Mouse (Mus musculus) heart, adult 2 months (tissue): ENCODE measurements around the gene Wwc1. TPM values are rescaled to one million over a fixed set of nuclear protein-coding genes. Genes with fewer than 3 reads are reported as not detected.

ENCODE experiments used
- DNase-seq, 2 experiments: peaks; one replicate each; pipeline ENCODE4 v3.0.0; 2021
- H3K27ac ChIP-seq: fragments of 200-600 bp; 2 replicates; pipeline ENCODE4 v1.8.1; 2022
- H3K27me3 ChIP-seq: fragments of 200-500 bp; 2 replicates; pipeline ENCODE4 v1.6.1; 2012; ENCODE audit warnings: mild to moderate bottlenecking, low read length, inconsistent platforms, mixed read lengths; ENCODE audit not compliant: control insufficient read depth, insufficient read depth
- H3K36me3 ChIP-seq: fragments of 200-500 bp; 2 replicates; pipeline ENCODE4 v1.6.1; 2012; ENCODE audit warnings: low read length, inconsistent platforms; ENCODE audit not compliant: control insufficient read depth, insufficient read depth
- H3K4me1 ChIP-seq: fragments of 200-500 bp; 2 replicates; pipeline ENCODE4 v1.6.1; 2011; ENCODE audit warnings: low read length; ENCODE audit not compliant: control insufficient read depth, insufficient read depth
- H3K4me3 ChIP-seq: fragments of 200-600 bp; 2 replicates; pipeline ENCODE4 v1.8.1; 2022
- H3K79me2 ChIP-seq: fragments of 200-500 bp; replicated peaks from 2 replicates; pipeline ENCODE4 v1.6.1; 2012; ENCODE audit warnings: mild to moderate bottlenecking, inconsistent platforms, low read length, moderate library complexity, mixed read lengths; ENCODE audit not compliant: control insufficient read depth, insufficient read depth
- H3K9ac ChIP-seq: fragments of 200-500 bp; 2 replicates; pipeline ENCODE4 v1.6.1; 2012; ENCODE audit warnings: low read depth, mild to moderate bottlenecking, control low read depth, inconsistent platforms, low read length, mixed read lengths
- CTCF ChIP-seq: fragments of 200-600 bp; IDR thresholded peaks from 2 replicates; pipeline ENCODE4 v1.8.1; 2022; ENCODE audit warnings: antibody characterized with exemption, mild to moderate bottlenecking, moderate library complexity
- EP300 ChIP-seq: fragments of 200-500 bp; IDR thresholded peaks from 2 replicates; pipeline ENCODE4 v1.6.1; 2011; ENCODE audit warnings: low read depth, low read length, control low read depth; ENCODE audit not compliant: insufficient read depth
- POLR2A ChIP-seq: fragments of 200-500 bp; IDR thresholded peaks from 2 replicates; pipeline ENCODE4 v1.6.1; 2011; ENCODE audit warnings: mild to moderate bottlenecking, low read depth, low read length, control low read depth; ENCODE audit not compliant: insufficient read depth
- WGBS: fragments of 180-500 bp; shearing (Covaris S2); methylation state at CpG from one replicate; pipeline ENCODE4 v1.1.7; 2018; 5-methylcytosine and 5-hydroxymethylcytosine counted together
- intact Hi-C: fragments of 180-260 bp; cut with DNase I; formaldehyde crosslinking; loops from one replicate; pipeline ENCODE4 v1.15.1; 2025
- polyA plus RNA-seq: library from polyadenylated mRNA; depleted of rRNA; stranded (reverse); fragments of >200 nt; gene quantifications from 2 replicates; pipeline ENCODE4 v1.2.3, GENCODE M21; 2012
- total RNA-seq, 2 experiments: library from RNA; stranded (reverse); gene quantifications; 2 replicates each; pipeline ENCODE4 v1.2.3; 2021

Wwc1 gene
- total and polyA plus RNA-seq, 3 experiments = 0.84 to 2.1 (median 1.1) TPM

DNA sequence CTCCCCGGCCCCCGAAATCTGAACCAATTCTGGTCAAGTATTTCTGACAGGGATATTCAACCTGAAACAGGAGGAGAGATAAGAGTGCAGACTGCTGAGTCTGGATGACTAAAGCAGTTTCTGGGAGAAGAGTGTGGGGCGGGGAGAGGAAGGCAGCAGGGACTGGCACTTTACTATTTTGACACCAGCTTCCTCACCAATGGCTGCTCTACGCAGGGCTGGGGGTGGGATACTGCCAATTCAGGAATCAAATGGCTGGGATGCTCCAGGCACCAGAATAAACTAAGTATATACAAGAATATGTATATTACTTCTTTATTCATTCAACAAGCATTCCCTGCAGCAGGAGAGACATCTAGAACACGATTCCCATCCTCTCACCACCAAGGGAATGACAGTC lies 116.7 kb downstream of the Wwc1 start:
- no peak for DNase-seq
- 71% methylated on average over 5 of the region's 5 CpGs for WGBS
- Histone ChIP-seq H3K27me3 (no peaks in the 10 kb centered on the region; the same call in 1 of the 2 replicates), H3K9ac (no peak overlapping the region), H3K27ac (no peak overlapping the region), H3K4me3 (no peak overlapping the region), H3K36me3 (no peaks in the 10 kb centered on the region), H3K79me2 (no peaks in the 10 kb centered on the region), H3K4me1 (no peaks in the 10 kb centered on the region)
- TF ChIP-seq EP300 = no peak
- TF ChIP-seq POLR2A = no peak
- no peak for TF ChIP-seq CTCF
- intact Hi-C loops = no loop called here

DNA sequence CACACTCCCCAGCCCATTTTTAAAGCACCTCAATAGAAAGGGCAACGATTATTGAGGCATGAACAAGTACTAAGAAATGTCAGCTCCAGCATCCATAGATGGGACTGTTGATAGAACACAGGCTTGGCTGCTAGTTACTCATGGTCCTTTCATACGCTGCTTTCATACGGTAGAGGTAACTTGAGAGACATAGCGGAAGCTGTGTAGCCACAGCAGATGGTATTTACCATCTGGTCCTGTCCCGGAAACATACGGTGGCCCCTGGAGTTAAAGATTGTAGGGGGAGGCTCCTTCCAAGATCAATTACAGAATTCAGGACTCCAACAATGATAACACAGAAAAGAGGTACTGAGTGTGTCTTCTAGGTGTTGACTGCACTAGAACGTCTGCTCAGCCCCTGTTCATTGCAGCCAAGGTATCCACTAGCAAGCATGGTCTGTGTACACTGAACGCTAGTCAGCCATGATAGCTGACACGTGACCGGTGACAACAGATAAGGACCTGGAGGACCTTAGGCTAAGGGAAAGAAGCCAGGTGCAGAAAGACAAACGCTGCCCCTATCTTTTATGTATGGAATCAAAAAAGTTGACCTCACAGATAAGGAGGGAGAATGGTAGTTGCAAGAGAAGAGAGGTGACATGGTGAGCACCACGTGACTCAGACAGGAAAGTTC lies 122.8 kb downstream of the Wwc1 start:
- intact Hi-C loops = no loop called here

DNA sequence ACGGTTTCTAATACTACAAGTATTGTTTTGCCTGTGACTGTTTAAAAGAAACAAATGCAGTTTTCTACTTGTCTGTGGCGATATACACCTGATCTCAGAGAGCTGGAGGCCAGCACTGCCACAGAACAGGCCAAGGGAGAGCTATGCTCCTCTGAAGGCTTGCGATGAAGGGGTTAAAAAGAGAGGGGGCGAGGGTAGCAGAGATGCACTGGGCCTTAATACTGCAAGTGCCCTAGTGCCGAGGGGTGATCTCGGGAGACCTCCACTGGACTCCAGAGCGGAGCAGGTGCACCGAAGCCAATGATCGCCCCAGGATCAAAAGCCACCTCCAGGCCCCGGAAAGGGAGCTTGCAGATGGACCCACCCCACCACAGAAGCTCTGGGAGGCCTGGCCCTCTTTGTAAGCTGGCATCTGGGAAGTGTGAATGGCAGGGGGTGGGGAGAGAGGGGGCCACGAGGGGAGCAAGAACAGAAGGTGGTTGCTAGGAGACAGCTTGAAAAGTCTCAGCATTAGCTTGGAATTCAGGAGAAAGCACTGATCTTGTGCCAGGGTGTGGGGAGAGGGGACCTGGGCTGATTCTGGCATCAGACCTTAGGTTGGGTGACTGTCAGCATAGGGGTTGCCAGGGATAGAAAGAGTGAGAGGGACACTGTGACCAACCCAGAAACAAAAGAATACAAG lies 123.8 kb downstream of the Wwc1 start:
- intact Hi-C loops = no loop called here
- Histone ChIP-seq H3K36me3 (no peaks in the 10 kb centered on the region), H3K79me2 (no peaks in the 10 kb centered on the region), H3K27ac (no peak overlapping the region), H3K27me3 (no peaks in the 10 kb centered on the region), H3K4me1 (no peaks in the 10 kb centered on the region), H3K9ac (no peak overlapping the region), H3K4me3 (no peak overlapping the region)
- TF ChIP-seq CTCF (no peak), POLR2A (no peak), EP300 (no peak)
- DNase-seq = no peak
- WGBS = 72% methylated on average over 11 of the region's 11 CpGs

More for the DNA sequence above, 122.8 kb downstream of the Wwc1 start:
- Histone ChIP-seq H3K79me2 (no peaks in the 10 kb centered on the region), H3K36me3 (no peaks in the 10 kb centered on the region), H3K27ac (no peak overlapping the region), H3K27me3 (no peaks in the 10 kb centered on the region), H3K9ac (no peak overlapping the region), H3K4me1 (no peaks in the 10 kb centered on the region), H3K4me3 (no peak overlapping the region)
- no peak for DNase-seq
- 65% methylated on average over 12 of the region's 12 CpGs for WGBS
- TF ChIP-seq CTCF (no peak), POLR2A (no peak), EP300 (no peak)

DNA sequence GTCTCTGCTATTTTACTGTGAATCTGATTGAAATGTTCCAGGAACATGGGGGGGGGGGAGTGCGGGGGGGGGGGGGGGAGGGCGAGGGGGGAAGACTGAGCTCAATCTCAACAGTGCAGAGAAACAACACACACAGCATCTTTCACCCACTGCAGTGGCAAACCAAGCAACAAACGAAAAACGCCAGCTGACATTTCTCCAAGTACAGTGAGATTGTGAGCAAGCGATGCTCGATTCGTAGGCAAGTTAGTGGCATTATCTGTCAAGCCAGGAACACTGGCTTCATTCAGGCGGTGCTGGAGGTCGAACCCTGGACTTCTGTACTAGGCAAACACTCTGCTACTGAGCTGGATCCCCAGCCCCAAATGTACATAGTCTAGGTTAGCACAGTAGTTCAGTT lies 124.8 kb downstream of the Wwc1 start:
- no peak overlapping the region for H3K27ac ChIP-seq
- no peaks in the 10 kb centered on the region for H3K4me1 ChIP-seq
- H3K27me3 ChIP-seq = no peaks in the 10 kb centered on the region
- H3K36me3 ChIP-seq = no peaks in the 10 kb centered on the region
- no peak overlapping the region for H3K9ac ChIP-seq
- intact Hi-C loops = no loop called here
- WGBS = 72% methylated on average over 7 of the region's 9 CpGs
- no peak overlapping the region for H3K4me3 ChIP-seq
- H3K79me2 ChIP-seq = no peaks in the 10 kb centered on the region
- DNase-seq = no peak
- TF ChIP-seq POLR2A (no peak), CTCF (no peak), EP300 (no peak)

DNA sequence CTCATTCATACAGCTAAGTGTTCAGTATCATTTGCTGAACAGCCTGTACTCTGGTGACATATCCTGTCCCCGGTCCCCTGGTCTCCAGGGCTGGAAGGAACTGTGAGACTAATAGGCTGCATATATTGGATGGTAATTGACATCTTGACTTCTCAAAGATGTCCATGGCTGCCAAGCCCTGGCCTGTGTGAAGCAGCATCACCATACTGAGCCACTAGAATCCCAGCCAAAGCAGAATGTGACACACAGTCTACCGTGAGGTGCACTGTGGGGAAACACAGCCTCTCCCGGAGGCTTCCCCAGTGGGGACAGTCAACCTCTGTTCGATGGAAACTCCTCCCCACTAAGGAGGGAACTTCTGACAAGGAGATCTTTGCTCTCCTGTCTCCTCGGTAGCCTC lies 125.4 kb downstream of the Wwc1 start:
- H3K36me3 ChIP-seq = no peaks in the 10 kb centered on the region
- no peaks in the 10 kb centered on the region for H3K4me1 ChIP-seq
- no peak overlapping the region for H3K4me3 ChIP-seq
- 71% methylated on average over 5 of the region's 5 CpGs for WGBS
- no peaks in the 10 kb centered on the region for H3K79me2 ChIP-seq
- H3K27me3 ChIP-seq = no peaks in the 10 kb centered on the region
- intact Hi-C loops = no loop called here
- DNase-seq = no peak
- no peak overlapping the region for H3K27ac ChIP-seq
- no peak overlapping the region for H3K9ac ChIP-seq
- TF ChIP-seq CTCF (no peak), POLR2A (no peak), EP300 (no peak)

DNA sequence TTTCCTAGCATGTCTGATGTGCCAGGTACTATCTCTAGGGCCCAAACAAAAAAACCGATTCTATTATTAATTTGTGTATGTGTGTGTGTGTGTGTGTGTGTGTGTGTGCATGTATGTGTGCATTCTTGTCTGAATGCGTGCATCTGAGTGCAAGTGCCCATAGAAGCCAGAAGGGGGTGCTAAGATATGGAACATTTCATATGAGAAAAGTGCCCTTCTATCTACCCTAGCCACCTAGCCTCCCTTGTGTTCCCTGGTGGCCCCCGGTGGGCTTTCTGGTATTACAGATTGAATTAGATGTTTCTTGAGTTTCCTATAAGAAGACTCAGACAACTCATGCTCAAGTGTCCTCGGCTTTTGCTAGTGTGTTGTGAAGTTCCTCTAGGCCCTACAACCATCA lies 126.7 kb downstream of the Wwc1 start:
- H3K4me3 ChIP-seq = no peak overlapping the region
- no peak overlapping the region for H3K27ac ChIP-seq
- 92% methylated on average over 4 of the region's 4 CpGs for WGBS
- intact Hi-C loops = no loop called here
- TF ChIP-seq POLR2A (no peak), CTCF (no peak), EP300 (no peak)
- DNase-seq = no peak
- H3K9ac ChIP-seq = no peak overlapping the region
- H3K27me3 ChIP-seq = no peaks in the 10 kb centered on the region
- no peaks in the 10 kb centered on the region for H3K36me3 ChIP-seq
- no peaks in the 10 kb centered on the region for H3K4me1 ChIP-seq
- no peaks in the 10 kb centered on the region for H3K79me2 ChIP-seq
